Comparison of ENCODE assay signal across 9 mouse cellular contexts in genomic region chr4:117303581-117304238, GRCm38 (mm10). TPM values are rescaled to one million over a fixed set of nuclear protein-coding genes. Genes with fewer than 3 reads are reported as not detected.
DNase-seq lines count a peak whose midpoint lies in the region; ATAC-seq and TF ChIP-seq lines count a peak whose summit lies in the region.
"Had no signal": no experiment of that assay in that cellular context is flagged by ENCODE, and none has a peak within 500 bp of the region (broad histone marks: within the 10 kb centered on the region; RNA-seq: fewer than 3 reads in every experiment).

No protein-coding gene starts in this region.

- H3K4me2 ChIP-seq in neural tube, embryonic 11.5 days (ENCODE audit: low read depth) = peak overlapping the region; percentile 63
- H3K4me2 ChIP-seq in liver, embryonic 12.5 days = peak overlapping the region; percentile 71
- peak overlapping the region; percentile 82 for H3K4me2 ChIP-seq in stomach, postnatal 0 days (replicated peaks; ENCODE audit: low read depth)

- H3K27me3 ChIP-seq in neural tube, embryonic 11.5 days (ENCODE audit: control insufficient read depth, insufficient read depth, low read length) = peaks cover 41% of the 10 kb centered on the region
- peaks cover 97% of the 10 kb centered on the region for H3K27me3 ChIP-seq in liver, embryonic 12.5 days (replicated peaks)
- peaks cover 4% of the 10 kb centered on the region; the same call in 1 of the 2 replicates for H3K27me3 ChIP-seq in stomach, postnatal 0 days (ENCODE audit: control insufficient read depth, insufficient read depth, low read length)

- H3K9ac ChIP-seq in neural tube, embryonic 11.5 days (ENCODE audit: low read length) = peak overlapping the region; percentile 18; the same call in 1 of the 2 replicates
- H3K9ac ChIP-seq in liver, embryonic 12.5 days = peak overlapping the region; percentile 23; the same call in 1 of the 2 replicates
- peak overlapping the region; percentile 47 for H3K9ac ChIP-seq in stomach, postnatal 0 days (ENCODE audit: low read length)

- DNase-seq in gastrocnemius, adult 2 months = no peak
- DNase-seq in gastrocnemius, postnatal 14 days = no peak
- no peak for DNase-seq in neural tube, embryonic 11.5 days (ENCODE audit: low spot score)
- DNase-seq in neural tube, embryonic 10.5 days (ENCODE audit: extremely low spot score, low spot score) = no peak
- no peak for DNase-seq in stomach, postnatal 0 days (ENCODE audit: low spot score)
- DNase-seq in urinary bladder, postnatal 14 days (ENCODE audit: low spot score) = no peak
- no peak for DNase-seq in cerebellum, postnatal 10 days
- DNase-seq: layer of hippocampus, postnatal 36 days had no signal

- TF ChIP-seq EP300 in stomach, postnatal 0 days (optimal IDR thresholded peaks at IDR 0.05) = no peak

- H3K4me3 ChIP-seq in gastrocnemius, adult 2 months = peak overlapping the region; percentile 68
- H3K4me3 ChIP-seq in neural tube, embryonic 11.5 days (ENCODE audit: low read depth, low read length) = peak overlapping the region; percentile 31
- H3K4me3 ChIP-seq in liver, embryonic 12.5 days = peak overlapping the region; percentile 45
- peak overlapping the region; percentile 41 for H3K4me3 ChIP-seq in stomach, postnatal 0 days (ENCODE audit: low read depth, low read length)

- 10% methylated on average over 30 of the region's 30 CpGs for WGBS in neural tube, embryonic 11.5 days
- 14% methylated on average over 30 of the region's 30 CpGs for WGBS in liver, embryonic 12.5 days (ENCODE audit: insufficient replicate concordance)
- 12% methylated on average over 30 of the region's 30 CpGs for WGBS in stomach, postnatal 0 days

- H3K9me3 ChIP-seq in neural tube, embryonic 11.5 days (ENCODE audit: control insufficient read depth, low read length) = no peaks in the 10 kb centered on the region
- no peaks in the 10 kb centered on the region for H3K9me3 ChIP-seq in liver, embryonic 12.5 days (replicated peaks)
- H3K9me3 ChIP-seq in stomach, postnatal 0 days (ENCODE audit: control insufficient read depth, low read length) = no peaks in the 10 kb centered on the region

- intact Hi-C loops in gastrocnemius, adult 2 months (cut with DNase I) = no loop called here
- intact Hi-C loops in gastrocnemius, postnatal 14 days (cut with DNase I; ENCODE audit: low total_unique reads) = no loop called here

- H3K27ac ChIP-seq in gastrocnemius, adult 2 months = no peak overlapping the region
- 0 out of 2 replicates have a peak overlapping the region, but pooled peaks have one; percentile 7 for H3K27ac ChIP-seq in neural tube, embryonic 11.5 days (ENCODE audit: low read depth, low read length)
- no peak overlapping the region for H3K27ac ChIP-seq in liver, embryonic 12.5 days
- no peak overlapping the region for H3K27ac ChIP-seq in stomach, postnatal 0 days (replicated peaks)

- no peaks in the 10 kb centered on the region for H3K36me3 ChIP-seq in neural tube, embryonic 11.5 days (ENCODE audit: control insufficient read depth, insufficient read depth, low read length)
- H3K36me3 ChIP-seq in liver, embryonic 12.5 days = no peaks in the 10 kb centered on the region
- no peaks in the 10 kb centered on the region for H3K36me3 ChIP-seq in stomach, postnatal 0 days (ENCODE audit: control insufficient read depth, insufficient read depth, low read length)

- ATAC-seq in neural tube, embryonic 11.5 days (ENCODE audit: insufficient read depth, low FRiP score, low TSS enrichment) = no peak
- no peak for ATAC-seq in liver, embryonic 12.5 days
- no peak for ATAC-seq in stomach, postnatal 0 days (ENCODE audit: low FRiP score, low TSS enrichment)

- H3K4me1 ChIP-seq in neural tube, embryonic 11.5 days (ENCODE audit: control insufficient read depth, insufficient read depth, low read length) = peaks cover 18% of the 10 kb centered on the region
- peaks cover 16% of the 10 kb centered on the region for H3K4me1 ChIP-seq in liver, embryonic 12.5 days
- H3K4me1 ChIP-seq in stomach, postnatal 0 days (replicated peaks; ENCODE audit: control insufficient read depth, insufficient read depth) = peaks cover 6% of the 10 kb centered on the region; the same call in 1 of the 2 replicates

- no peak for TF ChIP-seq CTCF in gastrocnemius, adult 2 months (IDR thresholded peaks at IDR 0.05)
- TF ChIP-seq CTCF in stomach, postnatal 0 days (IDR thresholded peaks at IDR 0.05; ENCODE audit: low read depth) = no peak

RNA-seq across cellular contexts. Expression of gene Armh1, which starts 51.8 kb away (rescaled TPM):
- total RNA-seq in gastrocnemius, adult 2 months (2021) = not detected
- total RNA-seq in gastrocnemius, postnatal 14 days (2021) = not detected
- polyA plus RNA-seq in neural tube, embryonic 11.5 days (2014; fragmentation: Nextera tagmentation; extraction: Ambion mirVana) = 0.43 TPM in 1 of 2 replicates, not detected in the other
- polyA plus RNA-seq in liver, embryonic 12.5 days (2016; fragmentation: Nextera tagmentation; extraction: Ambion mirVana) = 0.17 TPM in 1 of 2 replicates, not detected in the other
- polyA plus RNA-seq in stomach, postnatal 0 days (2015; fragmentation: Nextera tagmentation; extraction: Ambion mirVana) = 0.16 and 0.24 TPM in 2 replicates

RNA-seq across cellular contexts. Expression of gene Tmem53, which starts 52.0 kb away (rescaled TPM):
- 1 to 10 TPM; 2.7 to 6.6 TPM for total RNA-seq in gastrocnemius, adult 2 months (2021)
- total RNA-seq in gastrocnemius, postnatal 14 days (2021) = 1 to 10 TPM; 4.0 to 5.9 TPM
- polyA plus RNA-seq in neural tube, embryonic 11.5 days (2014; fragmentation: Nextera tagmentation; extraction: Ambion mirVana) = 6.8 and 6.9 TPM in 2 replicates
- polyA plus RNA-seq in liver, embryonic 12.5 days (2016; fragmentation: Nextera tagmentation; extraction: Ambion mirVana) = 1.8 and 2.3 TPM in 2 replicates
- polyA plus RNA-seq in stomach, postnatal 0 days (2015; fragmentation: Nextera tagmentation; extraction: Ambion mirVana) = 12.9 and 16.3 TPM in 2 replicates
